Mouse (Mus musculus): ENCODE measurements at regions not wholly inside any gene's neighbourhood (a gene's known extent, or its start where the extent isn't known, plus 50 kb on each side); places are given as distances from the start of the nearest gene placed in this dataset.

DNA sequence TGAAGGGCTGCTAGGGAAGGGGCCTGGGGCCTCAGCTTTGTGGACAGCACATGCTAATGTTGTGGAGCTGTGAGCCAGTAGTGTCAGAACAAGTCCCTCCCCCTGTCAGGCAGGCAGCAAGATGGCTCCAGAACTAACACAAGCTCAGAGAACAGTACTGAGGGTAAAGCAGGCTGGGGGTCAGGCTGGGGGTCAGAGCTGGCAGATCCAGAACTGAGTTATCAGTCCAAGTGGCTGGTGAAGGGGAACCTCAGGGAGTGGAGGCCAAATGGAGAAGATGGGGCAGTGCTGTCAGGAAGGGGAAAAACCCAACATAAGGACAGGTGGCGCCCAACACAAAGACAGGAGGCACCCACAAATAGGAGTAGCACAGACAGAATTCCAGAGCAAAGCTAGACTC lies 985.1 kb downstream of the 4930447A16Rik start:
- no peak overlapping the region for H3K9ac ChIP-seq (replicated peaks)
- ATAC-seq (ENCODE audit: insufficient number of reproducible peaks, insufficient read depth, low FRiP score, low TSS enrichment, low read depth): no peak

DNA sequence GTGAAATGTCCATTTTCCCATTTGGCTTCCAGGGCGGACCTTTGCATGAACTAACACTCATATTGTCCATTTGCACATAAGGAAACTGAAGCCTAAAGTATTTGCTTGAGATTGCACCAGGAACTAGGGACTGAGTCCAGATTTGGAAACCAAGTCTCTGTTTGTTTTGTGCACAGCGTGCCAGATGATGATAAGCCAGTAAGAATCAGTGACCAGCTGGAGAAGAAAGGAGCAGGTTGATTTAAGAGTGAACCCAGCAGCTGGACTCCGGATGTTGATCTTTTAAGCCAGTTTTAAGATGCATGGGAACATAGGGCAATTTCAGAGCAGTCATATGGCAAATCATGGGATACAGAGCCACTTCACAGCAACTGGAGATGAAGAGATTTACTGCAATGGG lies 987.1 kb downstream of the 4930447A16Rik start:
- Histone ChIP-seq H3K27me3 (no peaks in the 10 kb centered on the region), H3K9ac (replicated peaks) (no peak overlapping the region), H3K9me3 (no peaks in the 10 kb centered on the region), H3K4me3 (replicated peaks) (no peak overlapping the region), H3K4me1 (replicated peaks) (peaks cover 8% of the 10 kb centered on the region; the same call in 1 of the 2 replicates), H3K4me2 (no peak overlapping the region), H3K36me3 (no peaks in the 10 kb centered on the region), H3K27ac (no peak overlapping the region)
- no peak for ATAC-seq (ENCODE audit: insufficient number of reproducible peaks, insufficient read depth, low FRiP score, low TSS enrichment, low read depth)
- WGBS: 87% methylated on average over 3 of the region's 3 CpGs

More for the DNA sequence above, 985.1 kb downstream of the 4930447A16Rik start:
- H3K36me3 ChIP-seq: no peaks in the 10 kb centered on the region
- no peak overlapping the region for H3K4me2 ChIP-seq
- H3K9me3 ChIP-seq: no peaks in the 10 kb centered on the region
- peaks cover 19% of the 10 kb centered on the region; the same call in 1 of the 2 replicates for H3K4me1 ChIP-seq (replicated peaks)
- WGBS: 83% methylated on average over 1 of the region's 1 CpGs
- no peak overlapping the region for H3K4me3 ChIP-seq (replicated peaks)
- no peaks in the 10 kb centered on the region for H3K27me3 ChIP-seq
- no peak overlapping the region for H3K27ac ChIP-seq

DNA sequence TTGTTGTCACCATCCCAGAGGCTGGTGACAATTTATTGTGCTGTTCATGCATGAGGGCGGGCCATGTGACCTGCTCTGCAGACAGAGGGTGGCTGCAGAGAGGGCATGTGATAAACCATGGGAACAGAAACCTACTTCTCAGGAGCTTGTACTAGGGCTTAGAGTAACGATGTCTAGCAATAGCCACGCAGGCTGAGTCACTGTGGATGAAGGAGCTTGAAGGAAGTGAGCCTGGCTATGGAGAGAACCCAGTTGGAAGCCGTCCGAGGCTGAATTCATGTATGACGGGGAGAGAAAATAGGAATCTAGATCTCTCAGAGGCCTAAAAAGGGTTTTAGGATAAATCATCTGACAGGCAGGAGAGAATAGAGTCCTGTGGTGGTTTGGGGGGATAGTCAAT lies 988.0 kb downstream of the 4930447A16Rik start:
- no peaks in the 10 kb centered on the region for H3K27me3 ChIP-seq
- H3K4me2 ChIP-seq: no peak overlapping the region
- H3K4me3 ChIP-seq (replicated peaks): no peak overlapping the region
- H3K4me1 ChIP-seq (replicated peaks): peaks cover 8% of the 10 kb centered on the region; the same call in 1 of the 2 replicates
- H3K36me3 ChIP-seq: no peaks in the 10 kb centered on the region
- no peak for ATAC-seq (ENCODE audit: insufficient number of reproducible peaks, insufficient read depth, low FRiP score, low TSS enrichment, low read depth)
- H3K9me3 ChIP-seq: no peaks in the 10 kb centered on the region
- WGBS: 84% methylated on average over 6 of the region's 6 CpGs
- H3K9ac ChIP-seq (replicated peaks): no peak overlapping the region
- no peak overlapping the region for H3K27ac ChIP-seq

DNA sequence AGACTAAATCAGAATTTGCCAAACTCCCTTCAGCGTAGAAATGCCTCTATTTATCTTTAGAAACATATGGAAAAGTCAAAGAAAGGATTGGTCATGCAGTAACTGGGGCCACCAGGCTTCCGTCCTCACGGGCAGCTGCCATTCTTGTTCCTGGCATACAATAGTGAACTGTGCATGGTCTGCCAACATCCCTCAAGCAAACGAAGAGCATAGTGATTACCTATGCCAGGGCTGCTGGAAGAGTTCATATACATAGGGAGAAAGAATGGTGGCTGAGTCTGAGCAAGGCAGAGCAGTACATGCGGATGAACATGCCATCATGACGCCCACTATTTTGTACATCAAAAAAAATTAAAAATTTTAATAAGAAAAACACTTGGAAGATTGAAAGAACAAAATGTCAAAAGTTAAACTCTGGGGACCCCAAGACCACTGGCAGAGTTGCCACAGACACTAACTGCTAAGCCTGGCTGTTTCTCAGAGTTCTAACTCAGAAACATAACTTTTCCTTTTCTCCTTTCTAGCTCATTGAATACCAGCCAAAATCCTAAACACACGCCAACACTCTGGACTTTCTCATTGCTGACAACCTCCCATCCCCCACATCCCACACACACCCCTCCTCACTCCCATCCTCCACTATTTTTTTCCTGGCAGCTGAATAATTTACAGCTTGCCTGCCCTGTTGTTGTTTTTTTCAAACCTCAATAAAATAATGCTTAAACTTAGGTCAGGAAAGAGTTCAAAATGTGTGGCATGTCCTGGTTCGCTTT lies 989.1 kb downstream of the 4930447A16Rik start:
- peaks cover 8% of the 10 kb centered on the region; the same call in 1 of the 2 replicates for H3K4me1 ChIP-seq (replicated peaks)
- no peaks in the 10 kb centered on the region for H3K36me3 ChIP-seq
- no peak overlapping the region for H3K4me3 ChIP-seq (replicated peaks)
- H3K27ac ChIP-seq: no peak overlapping the region
- H3K27me3 ChIP-seq: no peaks in the 10 kb centered on the region
- H3K9me3 ChIP-seq: no peaks in the 10 kb centered on the region
- H3K9ac ChIP-seq (replicated peaks): no peak overlapping the region
- WGBS: 76% methylated on average over 8 of the region's 8 CpGs
- no peak overlapping the region for H3K4me2 ChIP-seq
- no peak for ATAC-seq (ENCODE audit: insufficient number of reproducible peaks, insufficient read depth, low FRiP score, low TSS enrichment, low read depth)

DNA sequence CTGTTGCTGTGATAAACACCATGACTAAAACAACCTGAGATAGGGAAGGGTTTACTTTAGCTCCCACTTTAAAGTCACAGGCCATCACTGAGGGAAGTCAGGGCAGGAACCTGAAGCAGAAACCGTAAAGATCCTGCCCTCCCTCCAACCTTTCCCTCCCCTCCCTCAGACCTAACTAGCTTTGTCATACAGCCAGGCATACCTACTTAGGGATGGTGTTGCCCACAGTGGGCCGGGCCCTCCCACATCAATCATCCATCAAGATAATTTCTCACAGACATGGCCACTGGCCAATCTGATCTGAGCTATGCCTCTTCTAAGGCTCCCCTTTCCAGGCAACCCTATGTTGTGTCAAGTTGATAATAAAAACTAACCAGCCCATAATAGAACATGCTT lies 989.7 kb downstream of the 4930447A16Rik start:
- WGBS: 51% methylated on average over 2 of the region's 2 CpGs
- no peak overlapping the region for H3K27ac ChIP-seq
- no peak overlapping the region for H3K9ac ChIP-seq (replicated peaks)
- H3K27me3 ChIP-seq: no peaks in the 10 kb centered on the region
- no peak overlapping the region for H3K4me3 ChIP-seq (replicated peaks)
- H3K4me2 ChIP-seq: no peak overlapping the region
- ATAC-seq (ENCODE audit: insufficient number of reproducible peaks, insufficient read depth, low FRiP score, low TSS enrichment, low read depth): no peak
- H3K36me3 ChIP-seq: no peaks in the 10 kb centered on the region
- H3K4me1 ChIP-seq (replicated peaks): peaks cover 8% of the 10 kb centered on the region; the same call in 1 of the 2 replicates
- H3K9me3 ChIP-seq: no peaks in the 10 kb centered on the region

DNA sequence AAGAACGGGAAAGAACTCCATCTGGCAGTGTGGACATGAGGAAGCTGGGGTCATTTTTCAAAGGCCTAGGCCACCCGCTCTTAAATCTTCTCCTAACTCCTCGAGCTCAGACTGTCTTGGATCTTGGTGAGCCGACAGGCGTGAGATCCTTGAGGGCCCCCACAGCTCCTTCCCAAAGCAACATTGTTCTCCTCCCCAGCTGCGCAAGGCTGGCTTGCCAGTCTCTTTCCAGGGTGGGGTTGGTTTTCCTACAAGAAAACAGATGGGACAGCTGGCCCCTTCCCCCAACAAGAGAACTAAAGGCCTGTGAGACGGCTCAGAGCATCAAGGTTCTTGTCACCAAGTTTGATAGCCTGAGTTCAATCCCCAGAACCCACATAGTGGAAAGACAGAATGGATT lies 994.3 kb downstream of the 4930447A16Rik start:
- H3K9me3 ChIP-seq: no peaks in the 10 kb centered on the region
- no peaks in the 10 kb centered on the region for H3K27me3 ChIP-seq
- no peaks in the 10 kb centered on the region for H3K36me3 ChIP-seq
- 26% methylated on average over 7 of the region's 7 CpGs for WGBS
- H3K4me1 ChIP-seq (replicated peaks): peaks cover 15% of the 10 kb centered on the region
- no peak overlapping the region for H3K27ac ChIP-seq
- H3K4me2 ChIP-seq: no peak overlapping the region
- no peak for ATAC-seq (ENCODE audit: insufficient number of reproducible peaks, insufficient read depth, low FRiP score, low TSS enrichment, low read depth)
- H3K4me3 ChIP-seq (replicated peaks): no peak overlapping the region
- H3K9ac ChIP-seq (replicated peaks): no peak overlapping the region

DNA sequence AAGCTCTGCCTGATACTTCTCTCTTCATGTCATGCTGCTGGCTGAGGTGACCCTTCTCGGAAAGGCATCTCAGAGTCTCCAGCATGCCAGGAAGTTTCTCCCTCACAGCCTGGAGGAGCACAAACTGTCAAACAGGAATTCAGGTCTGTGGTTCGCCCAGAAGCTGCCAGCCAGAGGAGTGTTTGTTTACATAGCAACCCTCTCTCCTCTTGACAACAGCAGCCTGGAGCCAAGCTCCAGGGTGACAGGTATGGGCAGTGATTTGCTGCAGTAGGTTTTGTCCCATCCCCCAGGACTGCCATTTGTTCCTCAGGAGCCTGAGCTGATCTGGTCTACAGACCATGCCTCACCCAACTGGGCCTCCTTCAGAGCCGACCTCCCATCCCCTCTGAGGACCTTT lies 995.4 kb downstream of the 4930447A16Rik start:
- 19% methylated on average over 3 of the region's 3 CpGs for WGBS
- Histone ChIP-seq H3K4me1 (replicated peaks) (peaks cover 11% of the 10 kb centered on the region), H3K27me3 (no peaks in the 10 kb centered on the region), H3K36me3 (no peaks in the 10 kb centered on the region), H3K4me3 (replicated peaks) (no peak overlapping the region), H3K4me2 (no peak overlapping the region), H3K9ac (replicated peaks) (no peak overlapping the region), H3K27ac (no peak overlapping the region), H3K9me3 (no peaks in the 10 kb centered on the region)
- no peak for ATAC-seq (ENCODE audit: insufficient number of reproducible peaks, insufficient read depth, low FRiP score, low TSS enrichment, low read depth)

DNA sequence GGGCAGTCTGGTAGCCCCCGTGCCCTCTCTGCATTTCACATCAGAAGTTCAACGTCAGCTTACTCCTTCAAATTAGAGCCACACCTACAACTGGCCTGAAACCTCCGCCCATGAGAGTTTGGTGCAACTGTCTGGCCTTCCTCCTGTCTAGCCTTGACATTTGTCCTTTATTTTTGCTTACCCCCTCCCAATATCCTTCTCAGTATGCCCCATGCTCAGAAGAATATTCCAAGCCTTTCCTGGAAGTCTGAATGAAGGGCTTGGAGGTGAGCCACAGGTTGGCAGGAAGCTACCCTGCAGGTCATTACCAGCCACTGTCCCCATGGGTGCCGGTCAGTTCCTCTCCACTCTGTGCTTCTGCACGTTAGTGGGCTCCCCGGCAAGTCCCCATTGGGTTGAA lies 997.4 kb downstream of the 4930447A16Rik start:
- Histone ChIP-seq H3K4me3 (replicated peaks) (no peak overlapping the region), H3K27ac (no peak overlapping the region), H3K9ac (replicated peaks) (no peak overlapping the region), H3K9me3 (no peaks in the 10 kb centered on the region), H3K36me3 (no peaks in the 10 kb centered on the region), H3K4me2 (no peak overlapping the region), H3K4me1 (replicated peaks) (peaks cover 11% of the 10 kb centered on the region), H3K27me3 (no peaks in the 10 kb centered on the region)
- 76% methylated on average over 6 of the region's 6 CpGs for WGBS
- ATAC-seq (ENCODE audit: insufficient number of reproducible peaks, insufficient read depth, low FRiP score, low TSS enrichment, low read depth): no peak

DNA sequence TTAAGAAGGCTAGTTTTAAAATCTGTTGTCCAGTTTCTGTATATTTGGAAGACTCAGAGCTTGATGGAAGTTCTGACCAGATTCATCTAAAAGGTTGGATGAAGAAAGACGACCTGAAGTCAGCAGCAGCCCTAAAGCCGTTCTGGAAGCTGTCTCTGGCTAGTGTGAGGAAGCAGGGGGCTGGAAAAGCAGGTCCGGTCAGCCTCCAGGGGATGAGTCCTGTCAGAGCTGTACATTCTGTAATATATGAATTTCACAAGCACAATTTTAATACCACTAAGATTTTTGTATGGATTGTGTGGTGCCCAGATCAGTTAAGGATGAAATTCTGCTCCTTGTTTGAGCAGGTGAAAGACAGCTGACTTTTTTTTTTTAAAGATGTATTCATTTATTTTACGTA lies 1000.2 kb downstream of the 4930447A16Rik start:
- Histone ChIP-seq H3K27me3 (no peaks in the 10 kb centered on the region), H3K9me3 (no peaks in the 10 kb centered on the region), H3K36me3 (no peaks in the 10 kb centered on the region), H3K4me2 (no peak overlapping the region), H3K27ac (no peak overlapping the region), H3K4me1 (replicated peaks) (peaks cover 6% of the 10 kb centered on the region), H3K4me3 (replicated peaks) (no peak overlapping the region), H3K9ac (replicated peaks) (no peak overlapping the region)
- ATAC-seq (ENCODE audit: insufficient number of reproducible peaks, insufficient read depth, low FRiP score, low TSS enrichment, low read depth): no peak
- WGBS: 69% methylated on average over 4 of the region's 4 CpGs

DNA sequence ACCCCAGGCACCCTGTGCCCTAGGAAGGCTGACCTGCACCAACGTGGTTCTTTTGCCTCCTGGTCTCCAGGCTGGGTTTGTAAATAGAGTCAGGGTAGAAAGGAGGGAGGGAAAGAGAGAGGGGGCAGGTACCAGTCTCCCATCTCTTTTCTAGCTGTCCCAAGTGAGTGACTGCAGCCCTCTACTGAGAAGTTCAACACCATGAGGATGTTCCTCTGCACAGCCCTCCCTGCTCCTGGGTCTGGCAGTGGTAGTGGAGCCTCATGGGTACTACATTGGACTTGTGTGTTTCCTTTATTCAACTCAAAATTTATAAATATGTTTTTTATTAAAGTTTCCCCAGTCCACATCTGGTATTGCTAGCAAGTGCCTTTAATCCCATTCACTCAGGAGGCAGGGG lies 1002.6 kb downstream of the 4930447A16Rik start:
- no peak overlapping the region for H3K4me3 ChIP-seq (replicated peaks)
- no peaks in the 10 kb centered on the region for H3K27me3 ChIP-seq
- H3K9ac ChIP-seq (replicated peaks): no peak overlapping the region
- H3K9me3 ChIP-seq: no peaks in the 10 kb centered on the region
- no peak overlapping the region for H3K27ac ChIP-seq
- no peaks in the 10 kb centered on the region for H3K36me3 ChIP-seq
- 43% methylated on average over 1 of the region's 1 CpGs for WGBS
- no peak for ATAC-seq (ENCODE audit: insufficient number of reproducible peaks, insufficient read depth, low FRiP score, low TSS enrichment, low read depth)
- H3K4me1 ChIP-seq (replicated peaks): no peaks in the 10 kb centered on the region
- H3K4me2 ChIP-seq: no peak overlapping the region

DNA sequence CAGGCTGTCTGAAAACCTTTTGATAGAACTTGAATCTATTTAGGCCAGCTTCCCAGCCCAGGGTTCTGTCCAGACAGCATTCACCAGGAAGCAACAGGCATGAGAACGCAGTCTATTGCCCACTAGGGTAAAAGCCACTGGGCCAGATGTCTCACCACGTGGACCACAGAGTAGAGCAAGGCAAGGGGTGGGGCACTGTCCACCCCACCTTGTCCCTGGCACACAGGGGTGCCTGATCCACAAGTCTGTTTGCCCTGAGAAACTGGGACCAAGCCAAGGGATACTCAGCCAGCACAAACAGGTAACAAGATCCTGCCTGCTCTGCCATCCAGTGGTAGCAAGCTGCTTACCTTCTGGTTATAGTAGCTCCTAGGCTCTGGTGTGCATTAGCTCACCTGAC lies 1006.3 kb downstream of the 4930447A16Rik start:
- WGBS: 74% methylated on average over 2 of the region's 2 CpGs
- no peaks in the 10 kb centered on the region for H3K4me1 ChIP-seq (replicated peaks)
- H3K9ac ChIP-seq (replicated peaks): no peak overlapping the region
- no peaks in the 10 kb centered on the region for H3K36me3 ChIP-seq
- no peaks in the 10 kb centered on the region for H3K27me3 ChIP-seq
- no peak overlapping the region for H3K4me2 ChIP-seq
- H3K9me3 ChIP-seq: peaks cover 14% of the 10 kb centered on the region
- ATAC-seq (ENCODE audit: insufficient number of reproducible peaks, insufficient read depth, low FRiP score, low TSS enrichment, low read depth): no peak
- no peak overlapping the region for H3K4me3 ChIP-seq (replicated peaks)
- H3K27ac ChIP-seq: no peak overlapping the region

DNA sequence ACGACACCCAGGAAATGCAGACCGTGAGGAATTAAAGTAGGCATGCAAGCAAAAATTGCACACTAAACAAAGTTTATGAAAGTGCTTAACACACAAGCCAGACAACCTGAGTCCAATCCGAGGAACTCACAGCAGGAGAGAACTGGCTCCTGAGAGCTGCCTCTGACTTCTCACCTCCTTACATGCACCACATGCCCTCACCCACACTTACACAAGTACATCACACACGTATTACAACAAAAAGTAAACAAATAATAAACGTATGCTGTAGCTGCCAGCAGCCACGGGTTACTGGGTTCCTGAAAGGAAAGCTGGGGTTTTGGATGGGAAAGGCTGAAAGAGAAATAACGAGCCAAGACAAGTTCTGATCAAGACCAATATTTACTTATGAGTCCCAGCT lies 1008.0 kb downstream of the 4930447A16Rik start:
- ATAC-seq (ENCODE audit: insufficient number of reproducible peaks, insufficient read depth, low FRiP score, low TSS enrichment, low read depth): no peak
- WGBS: 84% methylated on average over 7 of the region's 7 CpGs
- Histone ChIP-seq H3K4me2 (no peak overlapping the region), H3K4me1 (replicated peaks) (no peaks in the 10 kb centered on the region), H3K27me3 (no peaks in the 10 kb centered on the region), H3K27ac (no peak overlapping the region), H3K9me3 (peaks cover 14% of the 10 kb centered on the region), H3K4me3 (replicated peaks) (no peak overlapping the region), H3K9ac (replicated peaks) (no peak overlapping the region), H3K36me3 (no peaks in the 10 kb centered on the region)
